Mouse (Mus musculus) lung, postnatal 0 days (tissue): ENCODE measurements around the gene 4931428F04Rik.

Source experiments
- CTCF ChIP-seq: IDR thresholded peaks from 2 replicates; pipeline ENCODE4 v1.5.1; 2016; ENCODE audit warnings: antibody characterized with exemption, mild to moderate bottlenecking
- EP300 ChIP-seq: IDR thresholded peaks from 2 replicates; pipeline ENCODE4 v1.6.1; 2016; ENCODE audit warnings: antibody characterized with exemption, mild to moderate bottlenecking, control low read depth

- TF ChIP-seq CTCF (peak; percentile 53), EP300 (no peak)
Measured at GRCm38 (mm10) chr8:105258911-105259720, 30.5 kb downstream of the 4931428F04Rik start.
